Mouse (Mus musculus): ENCODE results near the gene Adam23. TPM values are rescaled to one million over a fixed set of nuclear protein-coding genes. Genes with fewer than 3 reads are reported as not detected.

The Adam23 gene
- polyA plus RNA-seq, 1 experiment from 2014 or later = 2.0 TPM

DNA sequence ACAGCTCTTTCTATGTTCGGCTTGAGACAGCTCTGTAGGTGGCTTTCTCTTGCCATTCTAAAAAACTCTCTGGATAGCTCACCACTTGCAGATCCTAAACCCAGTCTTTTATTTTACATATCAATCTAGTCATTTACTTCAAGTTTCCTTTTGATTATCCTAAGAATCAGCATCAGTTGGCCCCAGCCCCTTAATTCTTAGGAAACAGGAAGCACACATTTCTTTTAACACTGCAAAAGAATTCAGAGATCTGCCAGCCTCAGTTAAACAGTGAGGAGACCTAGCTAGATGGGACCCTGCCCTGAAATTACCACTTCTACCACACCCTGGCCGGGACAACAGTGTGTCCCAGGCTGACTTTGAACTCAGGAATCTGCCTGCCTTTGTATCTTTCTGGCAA lies 3.5 kb upstream of the Adam23 start:
- H3K9me3 ChIP-seq (replicated peaks; ENCODE audit: control insufficient read depth, low read length) = no peaks in the 10 kb centered on the region

DNA sequence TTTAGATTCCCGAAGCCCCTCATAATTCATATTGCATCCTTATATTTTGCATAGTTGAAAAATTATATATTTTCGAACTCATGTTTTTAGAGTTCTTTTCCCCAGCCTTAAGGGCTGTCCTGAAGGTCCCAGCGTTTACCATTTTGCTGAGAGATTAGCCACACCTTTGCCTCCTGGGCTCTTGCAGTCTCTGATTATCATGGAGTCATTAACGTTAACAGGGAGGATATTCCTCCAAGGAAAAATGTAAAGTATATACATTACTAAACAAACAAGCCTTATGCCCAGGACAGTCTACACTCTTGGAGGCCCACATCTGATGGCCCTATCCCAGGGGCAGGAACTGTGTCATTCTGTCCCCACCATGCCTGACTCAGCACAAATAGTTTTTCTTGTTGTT lies 3.1 kb upstream of the Adam23 start:
- WGBS = 58% methylated on average over 4 of the region's 4 CpGs
- no peak overlapping the region for H3K4me3 ChIP-seq (replicated peaks; ENCODE audit: low read length)
- no peaks in the 10 kb centered on the region for H3K36me3 ChIP-seq (ENCODE audit: control insufficient read depth, insufficient read depth, low read length)
- no peak overlapping the region for H3K27ac ChIP-seq (ENCODE audit: low read length)
- H3K4me1 ChIP-seq (ENCODE audit: control insufficient read depth, insufficient read depth, low read length) = no peaks in the 10 kb centered on the region
- H3K9ac ChIP-seq (ENCODE audit: low read length) = no peak overlapping the region
- H3K9me3 ChIP-seq (replicated peaks; ENCODE audit: control insufficient read depth, low read length) = no peaks in the 10 kb centered on the region
- H3K27me3 ChIP-seq (ENCODE audit: control insufficient read depth, insufficient read depth, low read length) = peaks cover 18% of the 10 kb centered on the region
- no peak overlapping the region for H3K4me2 ChIP-seq (ENCODE audit: low read depth, low read length)
- ATAC-seq (ENCODE audit: insufficient read depth, low FRiP score) = no peak

More for the DNA sequence above, 3.5 kb upstream of the Adam23 start:
- no peak overlapping the region for H3K4me3 ChIP-seq (replicated peaks; ENCODE audit: low read length)
- no peaks in the 10 kb centered on the region for H3K36me3 ChIP-seq (ENCODE audit: control insufficient read depth, insufficient read depth, low read length)
- H3K9ac ChIP-seq (ENCODE audit: low read length) = no peak overlapping the region
- ATAC-seq (ENCODE audit: insufficient read depth, low FRiP score) = no peak
- H3K4me2 ChIP-seq (ENCODE audit: low read depth, low read length) = no peak overlapping the region
- WGBS = 75% methylated on average over 2 of the region's 2 CpGs
- peaks cover 18% of the 10 kb centered on the region for H3K27me3 ChIP-seq (ENCODE audit: control insufficient read depth, insufficient read depth, low read length)
- H3K27ac ChIP-seq (ENCODE audit: low read length) = no peak overlapping the region
- no peaks in the 10 kb centered on the region for H3K4me1 ChIP-seq (ENCODE audit: control insufficient read depth, insufficient read depth, low read length)

DNA sequence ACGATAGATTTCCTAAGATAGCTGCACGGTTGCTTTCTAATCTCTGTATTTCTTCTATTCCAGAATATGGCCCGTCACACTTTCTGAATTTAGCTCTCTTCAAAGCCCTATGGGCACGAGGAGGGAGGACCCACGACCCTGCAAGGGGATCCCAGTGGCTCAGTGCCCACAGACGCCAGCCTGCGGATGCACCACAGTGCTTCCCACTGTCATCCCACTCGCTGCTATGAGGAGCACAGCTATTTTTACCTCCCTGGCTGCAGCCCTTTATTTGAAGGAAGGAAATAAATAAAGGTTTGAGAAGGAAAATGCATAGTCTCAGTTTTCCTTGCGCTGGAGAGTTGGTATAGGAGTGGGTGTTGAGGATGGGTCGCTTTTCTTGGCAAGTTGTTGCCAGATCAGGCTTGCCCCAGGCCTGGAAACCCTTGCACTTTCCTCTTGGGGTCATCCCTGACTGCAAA lies 512 bp upstream of the Adam23 start:
- Histone ChIP-seq H3K36me3 (ENCODE audit: control insufficient read depth, insufficient read depth, low read length) (no peaks in the 10 kb centered on the region), H3K27ac (ENCODE audit: low read length) (no peak overlapping the region), H3K9ac (ENCODE audit: low read length) (no peak overlapping the region), H3K4me1 (ENCODE audit: control insufficient read depth, insufficient read depth, low read length) (no peaks in the 10 kb centered on the region), H3K27me3 (ENCODE audit: control insufficient read depth, insufficient read depth, low read length) (peaks cover 18% of the 10 kb centered on the region), H3K4me3 (replicated peaks; ENCODE audit: low read length) (peak overlapping the region; percentile 65), H3K9me3 (replicated peaks; ENCODE audit: control insufficient read depth, low read length) (no peaks in the 10 kb centered on the region), H3K4me2 (ENCODE audit: low read depth, low read length) (peak overlapping the region; percentile 87)
- no peak for ATAC-seq (ENCODE audit: insufficient read depth, low FRiP score)
- WGBS = 67% methylated on average over 10 of the region's 10 CpGs

DNA sequence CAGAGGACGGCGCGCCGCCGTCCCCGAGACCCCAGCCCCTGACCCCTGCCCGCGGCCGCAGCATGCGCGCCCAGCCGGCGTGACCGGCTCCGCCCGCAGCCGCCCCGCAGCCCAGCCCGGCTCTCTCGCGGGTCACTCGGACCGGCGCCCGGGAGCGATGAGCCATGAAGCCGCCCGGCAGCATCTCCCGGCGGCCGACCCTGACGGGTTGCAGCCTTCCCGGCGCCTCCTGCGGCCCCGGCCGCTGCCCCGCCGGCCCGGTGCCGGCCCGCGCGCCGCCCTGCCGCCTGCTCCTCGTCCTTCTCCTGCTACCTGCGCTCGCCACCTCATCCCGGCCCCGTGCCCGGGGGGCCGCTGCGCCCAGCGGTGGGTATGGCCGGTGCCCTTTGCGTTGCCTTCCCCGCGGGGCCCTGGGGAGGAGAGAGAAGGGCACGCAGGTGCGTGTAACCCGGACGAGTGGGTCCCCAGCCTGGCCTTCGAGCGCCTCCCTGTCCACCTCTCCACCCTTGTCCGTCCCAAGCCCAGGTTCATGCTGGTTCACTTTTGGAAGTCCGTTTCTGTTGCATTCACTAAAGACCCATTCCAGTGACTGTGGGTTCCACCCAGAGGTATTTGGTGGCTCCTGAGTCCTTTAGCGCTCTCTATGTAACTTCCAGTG lies 485 bp downstream of the Adam23 start:
- ATAC-seq (ENCODE audit: insufficient read depth, low FRiP score) = peak; percentile 33; the same call in 1 of the 2 replicates
- peaks cover 18% of the 10 kb centered on the region for H3K27me3 ChIP-seq (ENCODE audit: control insufficient read depth, insufficient read depth, low read length)

DNA sequence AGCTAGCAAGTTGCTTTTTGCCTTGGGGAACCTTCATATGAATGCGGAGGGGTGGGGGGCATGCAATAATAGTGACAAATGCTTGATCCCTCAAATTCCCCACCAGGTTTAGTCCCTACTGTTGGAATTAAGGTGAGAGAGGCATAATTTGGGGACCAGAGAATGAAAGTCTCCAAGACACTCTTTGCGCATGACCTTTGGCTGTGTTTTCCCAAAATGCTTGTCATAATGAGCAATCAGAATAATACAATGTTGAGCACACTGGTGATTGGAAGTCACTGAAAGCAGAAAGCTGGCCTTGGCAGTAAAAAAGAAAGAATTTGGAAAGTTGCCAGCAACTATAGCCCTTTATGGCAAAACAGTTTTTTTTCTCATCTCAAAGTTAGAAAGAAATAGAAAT lies 1.0 kb downstream of the Adam23 start:
- Histone ChIP-seq H3K9me3 (replicated peaks; ENCODE audit: control insufficient read depth, low read length) (no peaks in the 10 kb centered on the region), H3K36me3 (ENCODE audit: control insufficient read depth, insufficient read depth, low read length) (no peaks in the 10 kb centered on the region), H3K9ac (ENCODE audit: low read length) (no peak overlapping the region), H3K27me3 (ENCODE audit: control insufficient read depth, insufficient read depth, low read length) (peaks cover 18% of the 10 kb centered on the region), H3K4me2 (ENCODE audit: low read depth, low read length) (peak overlapping the region; percentile 87), H3K27ac (ENCODE audit: low read length) (no peak overlapping the region), H3K4me1 (ENCODE audit: control insufficient read depth, insufficient read depth, low read length) (no peaks in the 10 kb centered on the region), H3K4me3 (replicated peaks; ENCODE audit: low read length) (peak overlapping the region; percentile 65)
- WGBS = 78% methylated on average over 2 of the region's 2 CpGs
- ATAC-seq (ENCODE audit: insufficient read depth, low FRiP score) = no peak

More for the DNA sequence above, 485 bp downstream of the Adam23 start:
- Histone ChIP-seq H3K4me3 (replicated peaks; ENCODE audit: low read length) (peak overlapping the region; percentile 65), H3K27ac (ENCODE audit: low read length) (no peak overlapping the region), H3K9me3 (replicated peaks; ENCODE audit: control insufficient read depth, low read length) (no peaks in the 10 kb centered on the region), H3K4me1 (ENCODE audit: control insufficient read depth, insufficient read depth, low read length) (no peaks in the 10 kb centered on the region), H3K4me2 (ENCODE audit: low read depth, low read length) (peak overlapping the region; percentile 87), H3K9ac (ENCODE audit: low read length) (peak overlapping the region; percentile 67), H3K36me3 (ENCODE audit: control insufficient read depth, insufficient read depth, low read length) (no peaks in the 10 kb centered on the region)
- WGBS = 2% methylated on average over 58 of the region's 68 CpGs

DNA sequence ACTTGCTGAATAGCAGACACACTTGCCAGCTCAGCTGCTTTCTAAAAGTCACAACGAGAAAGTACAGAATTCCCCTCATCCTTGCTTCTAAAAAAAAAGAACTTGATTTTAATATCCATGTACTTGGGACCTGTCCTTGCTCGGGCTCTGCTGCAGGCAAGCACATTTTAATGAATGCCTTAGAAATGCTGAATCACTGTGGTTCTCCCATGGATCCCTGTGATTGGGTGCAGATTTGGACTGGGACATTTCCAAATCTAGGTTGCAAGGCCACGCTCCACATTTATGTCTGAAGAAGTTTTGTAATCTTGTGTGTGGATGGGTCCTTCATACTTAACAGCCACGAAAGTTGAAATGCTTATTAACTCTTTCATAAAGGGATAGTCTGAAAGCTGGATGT lies 4.4 kb downstream of the Adam23 start:
- H3K9ac ChIP-seq (ENCODE audit: low read length) = no peak overlapping the region
- 76% methylated on average over 4 of the region's 4 CpGs for WGBS
- H3K36me3 ChIP-seq (ENCODE audit: control insufficient read depth, insufficient read depth, low read length) = no peaks in the 10 kb centered on the region
- H3K4me1 ChIP-seq (ENCODE audit: control insufficient read depth, insufficient read depth, low read length) = no peaks in the 10 kb centered on the region
- no peak overlapping the region for H3K4me2 ChIP-seq (ENCODE audit: low read depth, low read length)
- no peak for ATAC-seq (ENCODE audit: insufficient read depth, low FRiP score)
- H3K27me3 ChIP-seq (ENCODE audit: control insufficient read depth, insufficient read depth, low read length) = peaks cover 17% of the 10 kb centered on the region
- H3K4me3 ChIP-seq (replicated peaks; ENCODE audit: low read length) = no peak overlapping the region
- no peaks in the 10 kb centered on the region for H3K9me3 ChIP-seq (replicated peaks; ENCODE audit: control insufficient read depth, low read length)
- H3K27ac ChIP-seq (ENCODE audit: low read length) = no peak overlapping the region

DNA sequence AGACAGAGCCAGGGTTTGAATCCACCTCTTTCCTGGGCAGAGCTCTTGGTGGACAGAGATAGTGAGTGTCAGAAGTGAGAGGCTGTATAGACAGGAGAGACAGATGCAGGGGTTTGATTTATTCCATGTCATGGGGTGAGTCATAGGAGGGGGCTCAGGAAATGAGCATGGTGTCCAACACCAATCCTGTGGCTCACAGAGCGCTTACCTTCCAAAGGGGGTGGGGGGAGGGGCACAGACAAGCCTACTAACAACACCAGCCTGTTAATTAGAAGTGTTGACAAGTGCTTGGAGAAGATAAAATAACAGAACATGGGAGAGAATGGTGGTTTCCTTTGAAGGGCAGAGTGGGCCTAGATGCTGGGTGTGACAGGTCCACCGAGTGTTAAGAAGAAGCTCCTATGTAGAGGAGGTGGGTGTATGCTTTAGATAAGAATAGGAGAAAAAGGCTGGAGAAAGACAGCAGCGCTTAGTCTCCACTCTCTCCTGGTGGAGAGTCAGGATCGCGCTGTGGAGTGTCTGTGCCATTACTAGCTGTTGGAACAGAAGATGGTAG lies 7.7 kb downstream of the Adam23 start:
- Histone ChIP-seq H3K36me3 (ENCODE audit: control insufficient read depth, insufficient read depth, low read length) (no peaks in the 10 kb centered on the region), H3K27ac (ENCODE audit: low read length) (no peak overlapping the region), H3K9ac (ENCODE audit: low read length) (no peak overlapping the region), H3K27me3 (ENCODE audit: control insufficient read depth, insufficient read depth, low read length) (no peaks in the 10 kb centered on the region), H3K4me2 (ENCODE audit: low read depth, low read length) (no peak overlapping the region), H3K4me1 (ENCODE audit: control insufficient read depth, insufficient read depth, low read length) (no peaks in the 10 kb centered on the region), H3K4me3 (replicated peaks; ENCODE audit: low read length) (no peak overlapping the region), H3K9me3 (replicated peaks; ENCODE audit: control insufficient read depth, low read length) (no peaks in the 10 kb centered on the region)
- 50% methylated on average over 5 of the region's 5 CpGs for WGBS
- no peak for ATAC-seq (ENCODE audit: insufficient read depth, low FRiP score)

DNA sequence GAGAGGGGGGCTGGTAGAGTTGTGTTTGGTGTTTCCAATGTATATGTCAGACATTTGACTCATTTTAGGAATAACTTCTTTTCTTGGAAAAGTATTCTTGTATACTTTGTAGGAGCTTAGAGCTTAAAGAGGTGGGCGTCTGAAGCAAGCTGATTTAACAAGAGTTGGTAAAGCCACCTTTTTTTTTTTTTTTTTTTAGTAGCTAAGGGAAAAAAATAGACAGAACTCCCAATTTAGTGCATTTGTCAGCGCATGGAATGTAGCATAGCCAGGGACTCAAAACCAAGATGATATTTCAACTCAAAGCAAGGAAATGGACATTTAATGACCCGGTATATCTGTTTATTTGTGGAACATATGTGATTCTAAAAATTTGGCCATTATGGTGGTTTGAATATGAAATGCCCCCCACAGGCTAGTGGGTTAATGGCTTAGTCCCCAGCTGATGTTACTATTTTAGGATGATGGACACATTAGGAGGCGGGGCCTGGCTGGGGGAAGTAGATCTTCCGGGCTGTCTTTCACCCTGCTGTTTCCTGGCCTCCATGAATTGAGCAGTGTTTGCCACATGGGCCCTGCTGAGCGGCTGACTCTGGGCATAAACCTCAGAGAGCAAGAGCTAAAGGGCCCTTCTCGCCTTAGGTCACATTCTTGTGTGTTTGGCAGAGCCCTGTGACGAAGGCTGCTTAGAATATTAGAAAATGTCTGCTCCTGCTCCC lies 12.3 kb downstream of the Adam23 start:
- ATAC-seq (ENCODE audit: insufficient read depth, low FRiP score) = no peak
- Histone ChIP-seq H3K36me3 (ENCODE audit: control insufficient read depth, insufficient read depth, low read length) (no peaks in the 10 kb centered on the region), H3K4me1 (ENCODE audit: control insufficient read depth, insufficient read depth, low read length) (no peaks in the 10 kb centered on the region), H3K4me3 (replicated peaks; ENCODE audit: low read length) (no peak overlapping the region), H3K9ac (ENCODE audit: low read length) (no peak overlapping the region), H3K27ac (ENCODE audit: low read length) (no peak overlapping the region), H3K9me3 (replicated peaks; ENCODE audit: control insufficient read depth, low read length) (no peaks in the 10 kb centered on the region), H3K4me2 (ENCODE audit: low read depth, low read length) (no peak overlapping the region), H3K27me3 (ENCODE audit: control insufficient read depth, insufficient read depth, low read length) (no peaks in the 10 kb centered on the region)
- 66% methylated on average over 8 of the region's 8 CpGs for WGBS

DNA sequence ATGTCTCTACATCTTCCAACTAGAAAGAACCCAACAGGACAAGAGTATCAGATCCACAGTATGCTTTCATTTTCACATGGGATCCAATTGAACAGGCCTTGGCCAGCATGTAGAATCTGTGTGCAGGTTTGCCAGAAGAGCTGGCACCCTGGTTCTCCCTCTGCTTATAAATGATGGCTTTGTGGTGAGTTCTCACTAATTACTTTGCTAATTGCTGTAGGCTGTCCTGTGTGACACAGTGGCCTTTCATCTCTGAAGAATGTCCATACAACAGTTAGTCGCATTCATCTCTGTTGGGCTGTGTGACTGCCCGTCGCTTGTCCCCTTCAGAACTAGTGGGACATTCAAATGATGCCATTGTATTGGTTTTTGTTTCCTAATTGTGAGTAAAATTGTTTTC lies 13.5 kb downstream of the Adam23 start:
- Histone ChIP-seq H3K4me2 (ENCODE audit: low read depth, low read length) (no peak overlapping the region), H3K27ac (ENCODE audit: low read length) (no peak overlapping the region), H3K4me1 (ENCODE audit: control insufficient read depth, insufficient read depth, low read length) (no peaks in the 10 kb centered on the region), H3K9ac (ENCODE audit: low read length) (no peak overlapping the region), H3K36me3 (ENCODE audit: control insufficient read depth, insufficient read depth, low read length) (no peaks in the 10 kb centered on the region), H3K9me3 (replicated peaks; ENCODE audit: control insufficient read depth, low read length) (no peaks in the 10 kb centered on the region), H3K4me3 (replicated peaks; ENCODE audit: low read length) (no peak overlapping the region), H3K27me3 (ENCODE audit: control insufficient read depth, insufficient read depth, low read length) (no peaks in the 10 kb centered on the region)
- 85% methylated on average over 3 of the region's 3 CpGs for WGBS
- ATAC-seq (ENCODE audit: insufficient read depth, low FRiP score) = no peak
